Mouse (Mus musculus) brain, embryonic 18.5 days (tissue): Measurements from ENCODE around the gene Syt17.

Experiments
- DNase-seq: peaks from one replicate; pipeline ENCODE4 v3.0.0-alpha.2; 2012; ENCODE audit warnings: low read depth, low spot score

Syt17 gene

GRCm38 (mm10) chr7:118462818-118463762, 15.1 kb upstream of the Syt17 start:
- no peak for DNase-seq

GRCm38 (mm10) chr7:118461400-118462136, 13.5 kb upstream of the Syt17 start:
- no peak for DNase-seq

GRCm38 (mm10) chr7:118453722-118454121, 5.7 kb upstream of the Syt17 start:
- DNase-seq, result no peak

- DNase-seq, result no peak
Measured at GRCm38 (mm10) chr7:118452940-118453339, 4.9 kb upstream of the Syt17 start.

- DNase-seq, result no peak
Measured at GRCm38 (mm10) chr7:118447291-118448133, 510 bp downstream of the Syt17 start.

- DNase-seq, result no peak
Measured at GRCm38 (mm10) chr7:118443895-118444485, 4.0 kb downstream of the Syt17 start.

- DNase-seq, result no peak
Measured at GRCm38 (mm10) chr7:118443371-118443770, 4.7 kb downstream of the Syt17 start.

- DNase-seq, result no peak
Measured at GRCm38 (mm10) chr7:118441535-118441934, 6.5 kb downstream of the Syt17 start.

- DNase-seq, result no peak
Measured at GRCm38 (mm10) chr7:118437101-118437802, 10.8 kb downstream of the Syt17 start.

GRCm38 (mm10) chr7:118428937-118429336, 19.1 kb downstream of the Syt17 start:
- no peak for DNase-seq

GRCm38 (mm10) chr7:118419491-118420180, 28.4 kb downstream of the Syt17 start:
- no peak for DNase-seq

- DNase-seq, result no peak
Measured at GRCm38 (mm10) chr7:118414183-118414582, 33.8 kb downstream of the Syt17 start.

GRCm38 (mm10) chr7:118411877-118412276, 36.1 kb downstream of the Syt17 start:
- DNase-seq, result no peak

GRCm38 (mm10) chr7:118409421-118409820, 38.6 kb downstream of the Syt17 start:
- DNase-seq, result no peak

- DNase-seq, result no peak
Measured at GRCm38 (mm10) chr7:118405251-118405650, 42.8 kb downstream of the Syt17 start.

GRCm38 (mm10) chr7:118402576-118403022, 45.4 kb downstream of the Syt17 start:
- DNase-seq, result no peak

GRCm38 (mm10) chr7:118401949-118402348, 46.1 kb downstream of the Syt17 start:
- no peak for DNase-seq

- DNase-seq, result no peak
Measured at GRCm38 (mm10) chr7:118399764-118400163, 48.3 kb downstream of the Syt17 start.

GRCm38 (mm10) chr7:118390705-118391104, 57.3 kb downstream of the Syt17 start:
- DNase-seq, result no peak

- DNase-seq, result no peak
Measured at GRCm38 (mm10) chr7:118380996-118381395, 67.0 kb downstream of the Syt17 start.
